Mouse (Mus musculus) E14TG2a.4 (cell line): ENCODE data around the gene Neurl2.
"Not testable (repeated sequence)": the region's sequence is repeated elsewhere in the genome, so short reads cannot be mapped to it uniquely, and the experiment has no call there.

ENCODE experiments used
- H3K27me3 ChIP-seq: 2 replicates; pipeline ENCODE4 v1.6.1; 2014; ENCODE audit warnings: low read length, control low read depth; ENCODE audit not compliant: insufficient read depth
- H3K36me3 ChIP-seq: 2 replicates; pipeline ENCODE4 v1.6.1; 2014; ENCODE audit warnings: low read length, control low read depth; ENCODE audit not compliant: insufficient read depth
- H3K4me1 ChIP-seq: replicated peaks from 2 replicates; pipeline ENCODE4 v1.6.1; 2014; ENCODE audit warnings: low read depth, low read length, control low read depth
- H3K4me3 ChIP-seq: replicated peaks from 2 replicates; pipeline ENCODE4 v1.5.1; 2014; ENCODE audit warnings: mild to moderate bottlenecking, low read length
- H3K9me3 ChIP-seq: 2 replicates; pipeline ENCODE4 v1.6.1; 2014; ENCODE audit warnings: low read length, control low read depth
- CTCF ChIP-seq: conservative IDR thresholded peaks from 2 replicates; pipeline ENCODE4 v1.5.1; 2014; ENCODE audit warnings: low read length
- NANOG ChIP-seq: IDR thresholded peaks from 2 replicates; pipeline ENCODE4 v1.6.1; 2014; ENCODE audit warnings: borderline replicate concordance, low read length, mixed read lengths
- POU5F1 ChIP-seq: IDR thresholded peaks from 2 replicates; pipeline ENCODE4 v1.6.1; 2014; ENCODE audit warnings: low read length, borderline replicate concordance

Neurl2 gene

DNA sequence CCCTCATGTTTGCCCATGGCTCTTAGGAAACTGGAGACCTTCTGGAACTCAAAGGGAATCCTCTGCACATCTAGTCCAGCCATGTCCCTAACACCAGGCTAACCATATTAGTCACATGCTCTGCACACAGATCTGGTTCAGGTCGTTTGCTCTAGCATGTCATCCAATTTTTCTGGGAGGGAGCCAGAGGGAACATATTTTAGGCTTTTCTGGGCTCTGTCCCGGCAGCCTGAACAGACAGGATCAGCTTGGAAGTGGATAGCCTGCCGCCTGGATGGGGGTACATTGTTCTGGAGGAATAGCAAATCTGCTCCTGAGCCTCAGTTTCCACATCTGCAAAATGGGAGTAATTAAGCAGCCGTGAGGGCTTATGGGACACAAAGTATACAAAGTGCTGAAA lies 27.8 kb upstream of the Neurl2 start:
- TF ChIP-seq POU5F1 = no peak
- TF ChIP-seq CTCF = no peak
- no peak for TF ChIP-seq NANOG
- Histone ChIP-seq H3K36me3 (no peaks in the 10 kb centered on the region), H3K9me3 (peaks cover 4% of the 10 kb centered on the region), H3K4me3 (0 out of 2 replicates have a peak overlapping the region, but pooled peaks have one; percentile 52), H3K4me1 (peaks cover 77% of the 10 kb centered on the region), H3K27me3 (no peaks in the 10 kb centered on the region)

DNA sequence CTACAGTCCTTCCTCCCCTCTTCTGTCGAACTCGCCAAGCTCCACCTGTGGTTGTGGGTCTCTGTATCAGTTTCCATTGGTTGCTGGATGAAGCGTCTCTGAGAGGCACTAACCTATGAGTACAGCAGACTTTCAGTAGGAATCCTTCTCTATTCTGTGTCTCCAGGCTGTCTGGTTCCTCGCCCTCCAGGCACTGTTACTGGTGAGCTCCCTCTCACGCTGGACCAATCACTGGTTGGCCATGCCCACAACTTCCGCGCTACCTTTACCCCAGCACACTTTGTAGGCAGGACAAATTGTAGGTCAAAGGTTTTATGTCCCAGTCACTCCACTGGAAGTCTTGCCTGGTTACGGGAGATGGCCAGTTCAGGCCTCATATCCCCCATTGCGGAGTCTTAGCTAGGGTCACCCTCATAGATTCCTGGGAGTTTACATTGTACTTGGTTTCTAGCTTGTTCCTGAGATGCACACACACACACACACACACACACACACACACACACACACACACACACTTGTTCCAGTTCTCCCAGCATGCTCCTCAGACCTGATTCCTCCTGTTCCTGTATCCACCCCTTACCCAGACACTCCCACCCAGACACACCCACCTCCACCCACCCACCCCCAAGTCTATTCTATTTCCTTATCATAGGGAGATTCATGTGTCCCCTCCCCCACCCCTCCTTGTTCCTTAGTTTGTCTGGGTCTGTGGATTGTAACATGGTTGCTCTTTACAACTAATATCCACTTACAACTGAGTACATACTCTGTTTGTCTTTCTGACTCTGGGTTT lies 26.6 kb upstream of the Neurl2 start:
- Histone ChIP-seq H3K4me3 (peak overlapping the region; percentile 60), H3K4me1 (peaks cover 79% of the 10 kb centered on the region), H3K9me3 (peaks cover 4% of the 10 kb centered on the region), H3K27me3 (no peaks in the 10 kb centered on the region), H3K36me3 (peaks cover 7% of the 10 kb centered on the region)
- TF ChIP-seq NANOG (no peak), POU5F1 (no peak), CTCF (no peak)

DNA sequence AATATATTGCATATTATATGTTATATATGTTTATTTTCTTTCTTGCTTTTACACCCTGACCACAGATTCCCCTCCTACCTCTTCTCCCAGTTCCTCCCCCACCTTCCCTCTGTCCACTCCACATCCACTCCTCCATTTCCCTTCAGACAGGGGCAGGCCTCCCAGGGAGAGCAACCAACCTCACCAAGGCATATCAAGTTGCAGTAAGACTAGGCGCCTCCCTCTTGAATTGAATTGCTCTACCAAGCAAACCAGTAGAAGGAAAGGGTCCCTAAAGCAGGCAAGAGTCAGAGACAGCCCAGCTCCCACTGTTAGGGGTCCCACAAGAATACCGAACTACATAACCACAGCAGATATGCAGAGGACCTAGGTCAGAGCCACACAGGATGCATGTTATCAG lies 25.9 kb upstream of the Neurl2 start:
- Histone ChIP-seq H3K4me1 (peaks cover 79% of the 10 kb centered on the region), H3K27me3 (no peaks in the 10 kb centered on the region), H3K36me3 (peaks cover 14% of the 10 kb centered on the region), H3K9me3 (peaks cover 4% of the 10 kb centered on the region), H3K4me3 (peak overlapping the region; percentile 60)
- TF ChIP-seq NANOG (no peak), POU5F1 (no peak), CTCF (no peak)

DNA sequence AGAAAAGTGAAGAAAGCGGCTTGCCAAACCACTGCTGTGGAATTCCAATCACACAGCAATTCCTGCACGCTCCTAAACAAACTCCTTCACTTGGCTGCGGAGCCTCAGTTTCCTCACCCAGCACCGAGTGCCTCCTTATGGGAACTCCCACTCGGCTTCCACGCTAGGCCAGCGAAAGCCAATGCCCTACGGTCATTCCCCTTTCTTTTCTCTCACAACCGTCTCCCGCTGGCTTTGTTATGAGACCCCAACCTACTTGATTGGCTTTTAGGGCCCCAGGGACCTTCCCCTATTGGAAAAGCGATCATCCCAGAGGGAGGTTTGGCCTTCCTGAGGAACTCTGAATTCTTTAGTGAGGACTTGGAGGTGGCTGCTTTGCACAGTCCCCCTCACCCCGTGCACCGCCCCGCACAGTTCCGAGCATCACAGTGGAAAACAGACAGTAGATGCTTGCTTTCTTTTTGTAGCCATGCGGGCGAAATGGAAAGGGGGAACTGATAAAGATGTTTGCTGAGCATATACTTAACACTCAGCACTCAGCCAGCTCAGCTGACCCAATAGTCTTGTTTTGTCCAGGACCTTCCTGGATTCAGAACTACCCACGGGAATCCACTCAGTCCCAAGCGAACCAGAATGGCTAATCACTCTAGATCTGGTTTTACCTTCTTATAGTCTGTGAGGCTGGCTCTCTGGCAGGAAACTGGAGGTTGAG lies 24.7 kb upstream of the Neurl2 start:
- TF ChIP-seq CTCF (no peak), NANOG (peak; percentile 41; the same call in 1 of the 2 replicates)
- Histone ChIP-seq H3K27me3 (no peaks in the 10 kb centered on the region), H3K4me1 (peaks cover 84% of the 10 kb centered on the region), H3K9me3 (no peaks in the 10 kb centered on the region), H3K36me3 (peaks cover 26% of the 10 kb centered on the region), H3K4me3 (peak overlapping the region; percentile 91)

DNA sequence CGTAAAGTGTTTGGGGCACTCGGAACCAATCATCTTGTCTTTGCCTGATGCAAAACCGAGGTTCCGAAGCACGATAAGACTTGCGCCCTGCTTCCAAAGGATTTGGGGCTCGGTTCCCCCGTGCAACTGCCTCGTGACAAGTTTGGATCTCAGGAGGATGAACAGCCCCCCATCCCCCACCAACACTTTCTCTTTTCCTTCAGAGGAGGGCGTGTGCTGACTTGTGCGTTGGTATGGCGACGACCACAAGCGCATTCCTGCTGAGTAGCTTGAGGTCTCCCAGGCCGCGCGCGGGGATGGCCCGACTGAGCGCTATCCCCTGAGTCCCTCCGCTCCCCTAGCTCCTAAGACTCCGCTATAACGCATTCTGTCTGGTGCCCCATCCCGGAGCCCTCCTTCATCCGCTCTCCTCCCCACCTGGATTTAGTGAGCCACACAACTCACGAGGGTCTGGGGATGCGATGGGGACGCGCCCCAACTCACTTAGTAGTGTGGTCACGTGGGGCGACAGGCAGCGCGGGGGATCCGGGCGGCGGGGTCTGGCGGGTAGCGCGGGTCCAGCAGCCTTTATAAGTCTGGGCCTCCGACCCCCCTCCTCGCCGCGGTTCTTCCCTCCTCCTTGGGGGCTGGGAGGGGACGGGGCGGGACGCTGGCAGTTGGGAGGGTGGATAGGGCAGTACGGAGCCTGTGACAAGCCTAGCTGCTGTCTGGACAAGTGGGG lies 24.0 kb upstream of the Neurl2 start, which contains the start of gene Pltp:
Gene Pltp, minus strand, starts transcription at position 611 of the 721 bp plus-strand sequence.
- Histone ChIP-seq H3K9me3 (no peaks in the 10 kb centered on the region), H3K4me1 (peaks cover 84% of the 10 kb centered on the region), H3K27me3 (no peaks in the 10 kb centered on the region), H3K4me3 (peak within 1 kb of the TSS; percentile 91), H3K36me3 (peaks cover 33% of the 10 kb centered on the region)
- no peak for TF ChIP-seq CTCF
- no peak for TF ChIP-seq NANOG

DNA sequence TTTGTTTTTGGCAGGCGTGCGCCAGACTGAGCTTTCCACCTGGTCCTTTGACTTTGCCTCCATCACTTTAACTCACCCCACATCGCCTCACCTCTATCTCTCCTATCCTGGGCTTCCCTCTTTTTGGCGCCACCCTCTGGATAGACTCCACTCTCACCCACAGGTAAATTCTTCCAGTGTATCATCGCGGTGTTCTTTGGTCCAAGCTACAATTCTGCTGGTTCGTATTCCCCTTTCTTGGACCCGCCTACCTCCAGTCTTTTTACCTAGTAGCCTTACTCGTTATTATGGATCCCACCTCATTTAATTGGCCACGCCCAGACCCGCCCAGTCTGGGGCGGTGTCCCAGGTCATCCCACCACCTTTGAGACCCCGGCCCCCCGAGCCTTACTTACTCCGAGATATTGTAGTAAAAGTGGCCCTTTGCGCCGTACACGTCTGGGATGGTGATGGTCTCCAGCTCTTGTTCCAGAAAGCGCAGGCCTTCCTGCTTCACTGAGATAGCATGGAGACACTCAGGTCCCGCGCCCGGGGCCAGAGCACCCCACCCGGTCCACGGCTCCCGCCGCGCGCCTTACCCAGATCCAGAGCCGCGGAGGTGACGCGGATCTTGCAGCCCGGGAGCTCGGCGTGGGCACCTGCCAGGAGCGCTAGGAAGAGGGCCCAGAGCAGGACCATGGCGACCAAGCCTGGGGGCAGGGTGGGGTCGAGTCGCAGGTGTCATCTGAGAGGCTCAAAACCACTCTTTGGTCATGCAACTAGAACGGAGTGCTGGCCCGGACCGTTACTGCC lies 23.2 kb upstream of the Neurl2 start:
- Histone ChIP-seq H3K9me3 (no peaks in the 10 kb centered on the region), H3K4me3 (peak overlapping the region; percentile 91), H3K27me3 (no peaks in the 10 kb centered on the region), H3K36me3 (peaks cover 41% of the 10 kb centered on the region), H3K4me1 (peaks cover 84% of the 10 kb centered on the region)
- no peak for TF ChIP-seq NANOG
- no peak for TF ChIP-seq CTCF
- TF ChIP-seq POU5F1 = no peak

DNA sequence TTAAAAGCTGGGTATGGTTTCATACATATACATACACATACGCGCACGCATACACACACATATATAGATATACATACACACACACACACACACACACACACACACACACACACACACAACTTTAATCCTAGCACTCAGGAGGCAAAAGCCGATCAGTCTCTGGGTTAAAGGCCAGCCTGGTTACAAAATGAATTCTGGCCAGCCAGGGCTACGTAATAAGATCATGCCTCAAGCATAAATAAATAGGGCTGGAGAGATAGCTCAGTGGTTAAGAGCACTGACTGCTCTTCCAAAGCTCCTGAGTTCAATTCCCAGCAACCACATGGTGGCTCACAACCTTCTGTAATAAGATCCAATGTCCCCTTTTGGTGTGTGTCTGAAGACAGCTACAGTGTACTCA lies 22.3 kb upstream of the Neurl2 start:
- H3K27me3 ChIP-seq, H3K9me3 ChIP-seq: not testable (repeated sequence)
- peak overlapping the region; percentile 91 for H3K4me3 ChIP-seq
- peaks cover 50% of the 10 kb centered on the region for H3K36me3 ChIP-seq
- H3K4me1 ChIP-seq = peaks cover 83% of the 10 kb centered on the region

DNA sequence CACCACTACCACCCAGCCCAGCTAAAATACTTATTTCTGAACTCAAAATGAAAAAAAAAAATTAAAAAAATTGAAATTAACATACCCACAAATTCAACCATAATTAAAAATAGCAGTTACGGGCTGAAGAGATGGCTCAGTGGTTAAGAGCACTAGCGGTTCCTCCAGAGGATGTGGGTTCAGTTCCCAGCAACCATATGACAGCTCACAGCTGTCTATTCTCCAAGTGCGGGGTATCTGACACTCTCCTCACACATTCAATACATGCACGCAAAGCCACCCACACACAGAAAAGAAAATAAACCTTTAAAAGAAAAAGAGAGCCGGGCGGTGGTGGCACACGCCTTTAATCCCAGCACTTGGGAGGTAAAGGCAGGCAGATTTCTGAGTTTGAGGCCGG lies 16.8 kb upstream of the Neurl2 start:
- TF ChIP-seq NANOG = no peak
- TF ChIP-seq CTCF = no peak
- TF ChIP-seq POU5F1 = no peak

More for the DNA sequence above, 16.8 kb upstream of the Neurl2 start:
- Histone ChIP-seq H3K36me3 (peaks cover 96% of the 10 kb centered on the region), H3K9me3 (no peaks in the 10 kb centered on the region), H3K4me3 (no peak overlapping the region), H3K4me1 (peaks cover 64% of the 10 kb centered on the region), H3K27me3 (no peaks in the 10 kb centered on the region)
